Mouse (Mus musculus): ENCODE results near the gene Gm43720. TPM values are rescaled to one million over a fixed set of nuclear protein-coding genes. Genes with fewer than 3 reads are reported as not detected.

Gm43720 gene
- polyA plus RNA-seq, 1 experiment: not detected

- Histone ChIP-seq H3K79me3 (ENCODE audit: low read depth) (no peaks in the 10 kb centered on the region), H3K27me3 (ENCODE audit: control insufficient read depth, insufficient read depth, insufficient read length) (peaks cover 6% of the 10 kb centered on the region), H3K36me3 (ENCODE audit: control insufficient read depth, insufficient read depth) (no peaks in the 10 kb centered on the region), H3ac (ENCODE audit: control insufficient read depth, insufficient read length, low read depth) (no peak overlapping the region), H3K79me2 (ENCODE audit: control insufficient read depth, insufficient read depth) (peaks cover 24% of the 10 kb centered on the region), H3K4me3 (ENCODE audit: insufficient read depth, poor library complexity, severe bottlenecking) (no peak overlapping the region)
- no peak for TF ChIP-seq USF1 (IDR thresholded peaks at IDR 0.05; ENCODE audit: low read depth)
- no peak for TF ChIP-seq CTCF (IDR thresholded peaks at IDR 0.05; ENCODE audit: control insufficient read depth, insufficient read depth, insufficient read length)
- no peak for TF ChIP-seq CEBPB (IDR thresholded peaks at IDR 0.05; ENCODE audit: low read depth)
- no peak for TF ChIP-seq FOSL1 (IDR thresholded peaks at IDR 0.05; ENCODE audit: insufficient read depth, low read length, poor library complexity, severe bottlenecking)
- TF ChIP-seq MYOG (IDR thresholded peaks at IDR 0.05; ENCODE audit: control insufficient read depth, extremely low read depth, insufficient read length): no peak
- TF ChIP-seq MYOD1 (IDR thresholded peaks at IDR 0.05; ENCODE audit: control insufficient read depth, insufficient read length, low read depth): no peak
Measured at GRCm38 (mm10) chr5:138267114-138267513, 12.6 kb downstream of the Gm43720 start.

- Histone ChIP-seq H3K4me3 (ENCODE audit: insufficient read depth, poor library complexity, severe bottlenecking) (no peak overlapping the region), H3ac (ENCODE audit: control insufficient read depth, insufficient read length, low read depth) (no peak overlapping the region), H3K79me3 (ENCODE audit: low read depth) (no peaks in the 10 kb centered on the region), H3K36me3 (ENCODE audit: control insufficient read depth, insufficient read depth) (no peaks in the 10 kb centered on the region), H3K27me3 (ENCODE audit: control insufficient read depth, insufficient read depth, insufficient read length) (no peaks in the 10 kb centered on the region), H3K79me2 (ENCODE audit: control insufficient read depth, insufficient read depth) (peaks cover 24% of the 10 kb centered on the region)
- TF ChIP-seq MAX (IDR thresholded peaks at IDR 0.05) (no peak), FOSL1 (IDR thresholded peaks at IDR 0.05; ENCODE audit: insufficient read depth, low read length, poor library complexity, severe bottlenecking) (no peak), MYOG (IDR thresholded peaks at IDR 0.05; ENCODE audit: control insufficient read depth, extremely low read depth, insufficient read length) (no peak), USF1 (IDR thresholded peaks at IDR 0.05; ENCODE audit: low read depth) (no peak), CEBPB (IDR thresholded peaks at IDR 0.05; ENCODE audit: low read depth) (no peak), CTCF (IDR thresholded peaks at IDR 0.05; ENCODE audit: control insufficient read depth, insufficient read depth, insufficient read length) (no peak), MYOD1 (IDR thresholded peaks at IDR 0.05; ENCODE audit: control insufficient read depth, insufficient read length, low read depth) (no peak)
Measured at GRCm38 (mm10) chr5:138265712-138266111, 14.0 kb downstream of the Gm43720 start.

DNA sequence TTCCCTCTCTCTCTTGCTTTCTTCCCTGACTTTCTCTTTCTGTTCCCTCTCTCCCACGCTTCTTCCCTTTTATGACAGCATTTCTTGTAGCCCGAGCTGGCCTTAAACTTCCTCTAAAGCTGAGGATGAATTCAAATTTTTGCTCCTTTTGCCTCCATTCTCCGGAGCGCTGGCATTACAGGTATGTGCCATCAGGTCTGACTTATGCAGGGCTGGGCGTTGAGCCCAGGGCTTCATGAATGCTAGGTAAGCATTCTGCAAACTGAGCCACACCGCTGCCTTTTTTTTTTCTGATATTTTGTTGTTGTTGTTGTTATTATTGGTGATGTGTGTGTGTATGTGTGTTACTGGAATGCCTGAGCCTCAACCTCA, 15.6 kb downstream of the Gm43720 start:
- TF ChIP-seq MYOD1 (IDR thresholded peaks at IDR 0.05; ENCODE audit: control insufficient read depth, insufficient read length, low read depth) (no peak), FOSL1 (IDR thresholded peaks at IDR 0.05; ENCODE audit: insufficient read depth, low read length, poor library complexity, severe bottlenecking) (no peak), MYOG (IDR thresholded peaks at IDR 0.05; ENCODE audit: control insufficient read depth, extremely low read depth, insufficient read length) (no peak), MAX (IDR thresholded peaks at IDR 0.05) (no peak), CEBPB (IDR thresholded peaks at IDR 0.05; ENCODE audit: low read depth) (no peak), USF1 (IDR thresholded peaks at IDR 0.05; ENCODE audit: low read depth) (no peak), CTCF (IDR thresholded peaks at IDR 0.05; ENCODE audit: control insufficient read depth, insufficient read depth, insufficient read length) (no peak)
- Histone ChIP-seq H3K79me2 (ENCODE audit: control insufficient read depth, insufficient read depth) (peaks cover 24% of the 10 kb centered on the region), H3K36me3 (ENCODE audit: control insufficient read depth, insufficient read depth) (peaks cover 3% of the 10 kb centered on the region), H3ac (ENCODE audit: control insufficient read depth, insufficient read length, low read depth) (peak overlapping the region; percentile 54), H3K4me3 (ENCODE audit: insufficient read depth, poor library complexity, severe bottlenecking) (peak overlapping the region; percentile 69), H3K79me3 (ENCODE audit: low read depth) (no peaks in the 10 kb centered on the region), H3K27me3 (ENCODE audit: control insufficient read depth, insufficient read depth, insufficient read length) (no peaks in the 10 kb centered on the region)

- Histone ChIP-seq H3K79me3 (ENCODE audit: low read depth) (no peaks in the 10 kb centered on the region), H3K79me2 (ENCODE audit: control insufficient read depth, insufficient read depth) (peaks cover 24% of the 10 kb centered on the region), H3ac (ENCODE audit: control insufficient read depth, insufficient read length, low read depth) (peak within 1 kb of the TSS; percentile 97), H3K27me3 (ENCODE audit: control insufficient read depth, insufficient read depth, insufficient read length) (no peaks in the 10 kb centered on the region), H3K4me3 (ENCODE audit: insufficient read depth, poor library complexity, severe bottlenecking) (peak within 1 kb of the TSS; percentile 69), H3K36me3 (ENCODE audit: control insufficient read depth, insufficient read depth) (peaks cover 3% of the 10 kb centered on the region)
- TF ChIP-seq MYOG (IDR thresholded peaks at IDR 0.05; ENCODE audit: control insufficient read depth, extremely low read depth, insufficient read length) (no peak), MAX (IDR thresholded peaks at IDR 0.05) (peak; percentile 63)
Measured at GRCm38 (mm10) chr5:138263260-138264206, 16.2 kb downstream of the Gm43720 start, which contains the start of gene BC037034. TSS of gene BC037034 (minus strand) at chr5:138264033.

- H3K27me3 ChIP-seq (ENCODE audit: control insufficient read depth, insufficient read depth, insufficient read length): no peaks in the 10 kb centered on the region
- TF ChIP-seq FOSL1 (IDR thresholded peaks at IDR 0.05; ENCODE audit: insufficient read depth, low read length, poor library complexity, severe bottlenecking) (no peak), USF1 (IDR thresholded peaks at IDR 0.05; ENCODE audit: low read depth) (no peak), CEBPB (IDR thresholded peaks at IDR 0.05; ENCODE audit: low read depth) (no peak), CTCF (IDR thresholded peaks at IDR 0.05; ENCODE audit: control insufficient read depth, insufficient read depth, insufficient read length) (no peak), MYOD1 (IDR thresholded peaks at IDR 0.05; ENCODE audit: control insufficient read depth, insufficient read length, low read depth) (no peak)
- H3K36me3 ChIP-seq (ENCODE audit: control insufficient read depth, insufficient read depth): peaks cover 3% of the 10 kb centered on the region
Measured at GRCm38 (mm10) chr5:138262582-138263240, 17.0 kb downstream of the Gm43720 start.

More at GRCm38 (mm10) chr5:138262582-138263240, 17.0 kb downstream of the Gm43720 start:
- Histone ChIP-seq H3ac (ENCODE audit: control insufficient read depth, insufficient read length, low read depth) (peak overlapping the region; percentile 97), H3K4me3 (ENCODE audit: insufficient read depth, poor library complexity, severe bottlenecking) (peak overlapping the region; percentile 69), H3K79me3 (ENCODE audit: low read depth) (no peaks in the 10 kb centered on the region), H3K79me2 (ENCODE audit: control insufficient read depth, insufficient read depth) (peaks cover 24% of the 10 kb centered on the region)
